Mouse (Mus musculus): ENCODE data around the gene Xrra1. TPM values are rescaled to one million over a fixed set of nuclear protein-coding genes. Genes with fewer than 3 reads are reported as not detected.

Xrra1 gene
- polyA plus RNA-seq, 1 experiment from 2014 or later = 0.31 TPM

GRCm38 (mm10) chr7:99902208-99902607, 43.3 kb downstream of the Xrra1 start:
- no peak overlapping the region for H3K4me2 ChIP-seq (ENCODE audit: low read depth, low read length)
- no peaks in the 10 kb centered on the region for H3K36me3 ChIP-seq (ENCODE audit: control insufficient read depth, insufficient read depth, low read length)
- H3K9me3 ChIP-seq (replicated peaks; ENCODE audit: control insufficient read depth, low read length) = no peaks in the 10 kb centered on the region
- WGBS = 63% methylated on average over 4 of the region's 4 CpGs
- H3K4me1 ChIP-seq (ENCODE audit: control insufficient read depth, insufficient read depth, low read length) = no peaks in the 10 kb centered on the region
- no peak overlapping the region for H3K9ac ChIP-seq (ENCODE audit: low read length)
- H3K27ac ChIP-seq (ENCODE audit: low read length) = no peak overlapping the region
- no peak for ATAC-seq (ENCODE audit: insufficient read depth, low FRiP score)
- H3K4me3 ChIP-seq (replicated peaks; ENCODE audit: low read length) = no peak overlapping the region
- no peaks in the 10 kb centered on the region for H3K27me3 ChIP-seq (ENCODE audit: control insufficient read depth, insufficient read depth, low read length)

DNA sequence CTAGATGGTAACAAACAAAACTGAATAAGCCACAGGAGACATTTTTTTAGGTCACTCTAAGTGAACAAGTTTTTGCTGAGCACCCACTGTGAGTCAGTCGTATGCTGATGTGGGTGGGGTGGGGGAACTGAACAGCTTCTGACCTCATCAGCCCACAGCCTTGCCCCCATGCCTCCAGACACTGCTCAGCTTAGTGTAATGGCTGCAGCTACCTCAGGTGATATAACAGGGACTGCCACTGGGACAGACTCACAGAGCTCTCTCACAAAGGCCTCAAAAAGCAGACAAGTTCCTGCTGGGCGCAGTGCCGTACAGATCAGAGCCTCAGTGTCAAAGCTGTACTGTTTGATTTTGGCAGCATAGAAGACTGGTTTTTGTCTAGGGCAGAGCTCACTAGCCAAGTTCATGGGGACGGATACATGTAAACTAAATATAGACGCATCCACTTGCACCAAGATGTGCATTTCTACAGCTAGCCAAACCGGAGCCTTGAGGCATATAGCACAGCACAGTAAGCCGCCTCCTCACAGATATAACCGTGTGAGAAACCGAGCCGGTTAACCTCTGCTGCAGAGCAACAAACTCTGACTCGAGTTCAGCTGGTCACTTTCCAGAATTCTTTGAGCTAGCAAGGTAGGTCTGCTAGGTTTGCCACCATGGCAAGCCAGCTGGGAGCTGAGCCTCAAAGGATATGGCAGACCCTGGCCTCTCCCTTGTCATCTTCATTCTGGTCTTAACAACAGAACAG, 44.2 kb downstream of the Xrra1 start:
- no peaks in the 10 kb centered on the region for H3K36me3 ChIP-seq (ENCODE audit: control insufficient read depth, insufficient read depth, low read length)
- no peaks in the 10 kb centered on the region for H3K4me1 ChIP-seq (ENCODE audit: control insufficient read depth, insufficient read depth, low read length)
- no peak overlapping the region for H3K4me2 ChIP-seq (ENCODE audit: low read depth, low read length)
- no peak overlapping the region for H3K9ac ChIP-seq (ENCODE audit: low read length)
- WGBS = 67% methylated on average over 11 of the region's 11 CpGs
- no peaks in the 10 kb centered on the region for H3K9me3 ChIP-seq (replicated peaks; ENCODE audit: control insufficient read depth, low read length)
- H3K27me3 ChIP-seq (ENCODE audit: control insufficient read depth, insufficient read depth, low read length) = no peaks in the 10 kb centered on the region
- no peak overlapping the region for H3K4me3 ChIP-seq (replicated peaks; ENCODE audit: low read length)
- no peak for ATAC-seq (ENCODE audit: insufficient read depth, low FRiP score)
- no peak overlapping the region for H3K27ac ChIP-seq (ENCODE audit: low read length)

GRCm38 (mm10) chr7:99904421-99905005, 45.6 kb downstream of the Xrra1 start:
- H3K27me3 ChIP-seq (ENCODE audit: control insufficient read depth, insufficient read depth, low read length) = no peaks in the 10 kb centered on the region
- no peak overlapping the region for H3K4me2 ChIP-seq (ENCODE audit: low read depth, low read length)
- H3K27ac ChIP-seq (ENCODE audit: low read length) = no peak overlapping the region
- H3K4me3 ChIP-seq (replicated peaks; ENCODE audit: low read length) = no peak overlapping the region
- H3K4me1 ChIP-seq (ENCODE audit: control insufficient read depth, insufficient read depth, low read length) = no peaks in the 10 kb centered on the region
- H3K36me3 ChIP-seq (ENCODE audit: control insufficient read depth, insufficient read depth, low read length) = no peaks in the 10 kb centered on the region
- H3K9ac ChIP-seq (ENCODE audit: low read length) = no peak overlapping the region
- 47% methylated on average over 3 of the region's 3 CpGs for WGBS
- no peaks in the 10 kb centered on the region for H3K9me3 ChIP-seq (replicated peaks; ENCODE audit: control insufficient read depth, low read length)
- no peak for ATAC-seq (ENCODE audit: insufficient read depth, low FRiP score)

- 76% methylated on average over 3 of the region's 3 CpGs for WGBS
- no peak overlapping the region for H3K4me3 ChIP-seq (replicated peaks; ENCODE audit: low read length)
Measured at GRCm38 (mm10) chr7:99906346-99906745, 47.4 kb downstream of the Xrra1 start.

GRCm38 (mm10) chr7:99907463-99907862, 48.5 kb downstream of the Xrra1 start:
- Histone ChIP-seq H3K36me3 (ENCODE audit: control insufficient read depth, insufficient read depth, low read length) (no peaks in the 10 kb centered on the region), H3K4me3 (replicated peaks; ENCODE audit: low read length) (no peak overlapping the region), H3K9ac (ENCODE audit: low read length) (no peak overlapping the region), H3K4me1 (ENCODE audit: control insufficient read depth, insufficient read depth, low read length) (no peaks in the 10 kb centered on the region), H3K27me3 (ENCODE audit: control insufficient read depth, insufficient read depth, low read length) (no peaks in the 10 kb centered on the region), H3K27ac (ENCODE audit: low read length) (no peak overlapping the region), H3K9me3 (replicated peaks; ENCODE audit: control insufficient read depth, low read length) (0 out of 2 replicates have a peak, but pooled peaks cover 4% of the 10 kb centered on the region), H3K4me2 (ENCODE audit: low read depth, low read length) (no peak overlapping the region)
- 39% methylated on average over 3 of the region's 3 CpGs for WGBS
- no peak for ATAC-seq (ENCODE audit: insufficient read depth, low FRiP score)

More at GRCm38 (mm10) chr7:99906346-99906745, 47.4 kb downstream of the Xrra1 start:
- ATAC-seq (ENCODE audit: insufficient read depth, low FRiP score) = no peak
- H3K9ac ChIP-seq (ENCODE audit: low read length) = no peak overlapping the region
- no peaks in the 10 kb centered on the region for H3K36me3 ChIP-seq (ENCODE audit: control insufficient read depth, insufficient read depth, low read length)
- H3K4me2 ChIP-seq (ENCODE audit: low read depth, low read length) = no peak overlapping the region
- H3K27me3 ChIP-seq (ENCODE audit: control insufficient read depth, insufficient read depth, low read length) = no peaks in the 10 kb centered on the region
- H3K9me3 ChIP-seq (replicated peaks; ENCODE audit: control insufficient read depth, low read length) = 0 out of 2 replicates have a peak, but pooled peaks cover 4% of the 10 kb centered on the region
- H3K27ac ChIP-seq (ENCODE audit: low read length) = no peak overlapping the region
- H3K4me1 ChIP-seq (ENCODE audit: control insufficient read depth, insufficient read depth, low read length) = no peaks in the 10 kb centered on the region

DNA sequence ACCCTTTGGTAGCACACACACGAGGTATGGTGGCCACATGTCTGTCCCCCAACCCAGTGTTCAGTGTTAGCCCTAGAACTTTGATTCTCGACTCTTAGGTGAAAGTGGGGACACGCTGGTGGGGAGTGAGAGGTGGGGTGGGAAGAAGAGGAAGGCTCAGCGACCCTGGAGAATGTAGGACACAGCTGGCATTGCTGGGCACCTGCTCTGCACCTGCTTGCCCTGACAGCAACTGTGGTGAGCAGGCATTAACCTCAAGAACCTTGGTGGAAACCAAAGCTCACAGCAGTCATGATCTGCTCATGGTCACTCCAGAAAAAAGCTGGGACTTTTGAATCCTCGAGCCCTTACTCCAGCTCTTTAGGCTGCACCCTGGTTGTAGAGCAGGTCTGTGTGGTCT, 52.1 kb downstream of the Xrra1 start:
- H3K4me3 ChIP-seq (replicated peaks; ENCODE audit: low read length) = no peak overlapping the region
- H3K4me2 ChIP-seq (ENCODE audit: low read depth, low read length) = no peak overlapping the region
- no peak for ATAC-seq (ENCODE audit: insufficient read depth, low FRiP score)
- no peaks in the 10 kb centered on the region for H3K27me3 ChIP-seq (ENCODE audit: control insufficient read depth, insufficient read depth, low read length)
- WGBS = 74% methylated on average over 5 of the region's 5 CpGs
- H3K4me1 ChIP-seq (ENCODE audit: control insufficient read depth, insufficient read depth, low read length) = no peaks in the 10 kb centered on the region
- H3K9me3 ChIP-seq (replicated peaks; ENCODE audit: control insufficient read depth, low read length) = 0 out of 2 replicates have a peak, but pooled peaks cover 4% of the 10 kb centered on the region
- H3K27ac ChIP-seq (ENCODE audit: low read length) = no peak overlapping the region
- no peak overlapping the region for H3K9ac ChIP-seq (ENCODE audit: low read length)
- no peaks in the 10 kb centered on the region for H3K36me3 ChIP-seq (ENCODE audit: control insufficient read depth, insufficient read depth, low read length)

- H3K4me3 ChIP-seq (replicated peaks; ENCODE audit: low read length) = no peak overlapping the region
- ATAC-seq (ENCODE audit: insufficient read depth, low FRiP score) = no peak
Measured at GRCm38 (mm10) chr7:99914316-99914715, 55.4 kb downstream of the Xrra1 start.

DNA sequence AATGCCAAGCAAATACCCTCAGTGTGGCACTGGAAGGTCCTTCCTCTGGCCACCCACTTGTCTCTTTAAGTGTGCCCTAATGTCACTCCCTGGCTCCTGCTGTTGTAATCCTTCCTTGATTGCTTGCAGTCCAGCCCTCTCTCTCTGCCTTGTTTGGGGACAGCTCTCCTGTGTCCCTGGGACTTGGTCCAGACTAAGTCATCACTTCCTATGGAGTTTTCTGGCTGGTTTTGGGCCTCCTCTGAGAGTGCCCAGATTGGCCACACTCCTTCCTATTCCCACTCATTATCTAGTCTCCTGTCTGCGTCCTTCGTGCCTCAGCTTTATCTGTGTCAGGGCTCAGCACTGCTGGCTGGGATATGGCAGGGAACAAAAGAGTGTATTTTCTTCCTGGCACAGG, 56.6 kb downstream of the Xrra1 start:
- Histone ChIP-seq H3K4me2 (ENCODE audit: low read depth, low read length) (no peak overlapping the region), H3K27ac (ENCODE audit: low read length) (no peak overlapping the region), H3K4me3 (replicated peaks; ENCODE audit: low read length) (no peak overlapping the region), H3K4me1 (ENCODE audit: control insufficient read depth, insufficient read depth, low read length) (peaks cover 13% of the 10 kb centered on the region), H3K27me3 (ENCODE audit: control insufficient read depth, insufficient read depth, low read length) (0 out of 2 replicates have a peak, but pooled peaks cover 3% of the 10 kb centered on the region), H3K9me3 (replicated peaks; ENCODE audit: control insufficient read depth, low read length) (no peaks in the 10 kb centered on the region), H3K9ac (ENCODE audit: low read length) (no peak overlapping the region), H3K36me3 (ENCODE audit: control insufficient read depth, insufficient read depth, low read length) (no peaks in the 10 kb centered on the region)
- ATAC-seq (ENCODE audit: insufficient read depth, low FRiP score) = no peak
- whole genome bisulfite sequencing = 84% methylated on average over 2 of the region's 2 CpGs

More at GRCm38 (mm10) chr7:99914316-99914715, 55.4 kb downstream of the Xrra1 start:
- Histone ChIP-seq H3K36me3 (ENCODE audit: control insufficient read depth, insufficient read depth, low read length) (no peaks in the 10 kb centered on the region), H3K27ac (ENCODE audit: low read length) (no peak overlapping the region), H3K27me3 (ENCODE audit: control insufficient read depth, insufficient read depth, low read length) (0 out of 2 replicates have a peak, but pooled peaks cover 3% of the 10 kb centered on the region), H3K4me2 (ENCODE audit: low read depth, low read length) (no peak overlapping the region), H3K9ac (ENCODE audit: low read length) (no peak overlapping the region), H3K9me3 (replicated peaks; ENCODE audit: control insufficient read depth, low read length) (0 out of 2 replicates have a peak, but pooled peaks cover 4% of the 10 kb centered on the region), H3K4me1 (ENCODE audit: control insufficient read depth, insufficient read depth, low read length) (peaks cover 13% of the 10 kb centered on the region)
- 80% methylated on average over 10 of the region's 10 CpGs for WGBS

- 0 out of 2 replicates have a peak, but pooled peaks have one; percentile 39 for ATAC-seq (ENCODE audit: insufficient read depth, low FRiP score)
- Histone ChIP-seq H3K4me1 (ENCODE audit: control insufficient read depth, insufficient read depth, low read length) (peaks cover 13% of the 10 kb centered on the region), H3K27me3 (ENCODE audit: control insufficient read depth, insufficient read depth, low read length) (0 out of 2 replicates have a peak, but pooled peaks cover 3% of the 10 kb centered on the region), H3K9me3 (replicated peaks; ENCODE audit: control insufficient read depth, low read length) (no peaks in the 10 kb centered on the region), H3K4me2 (ENCODE audit: low read depth, low read length) (peak overlapping the region; percentile 77), H3K9ac (ENCODE audit: low read length) (peak overlapping the region; percentile 64), H3K4me3 (replicated peaks; ENCODE audit: low read length) (peak overlapping the region; percentile 44), H3K36me3 (ENCODE audit: control insufficient read depth, insufficient read depth, low read length) (no peaks in the 10 kb centered on the region), H3K27ac (ENCODE audit: low read length) (no peak overlapping the region)
- WGBS = 5% methylated on average over 22 of the region's 22 CpGs
Measured at GRCm38 (mm10) chr7:99916741-99917319, 57.9 kb downstream of the Xrra1 start.
